Comparison of ENCODE assay signal across 25 mouse cellular contexts in the genomic region with DNA sequence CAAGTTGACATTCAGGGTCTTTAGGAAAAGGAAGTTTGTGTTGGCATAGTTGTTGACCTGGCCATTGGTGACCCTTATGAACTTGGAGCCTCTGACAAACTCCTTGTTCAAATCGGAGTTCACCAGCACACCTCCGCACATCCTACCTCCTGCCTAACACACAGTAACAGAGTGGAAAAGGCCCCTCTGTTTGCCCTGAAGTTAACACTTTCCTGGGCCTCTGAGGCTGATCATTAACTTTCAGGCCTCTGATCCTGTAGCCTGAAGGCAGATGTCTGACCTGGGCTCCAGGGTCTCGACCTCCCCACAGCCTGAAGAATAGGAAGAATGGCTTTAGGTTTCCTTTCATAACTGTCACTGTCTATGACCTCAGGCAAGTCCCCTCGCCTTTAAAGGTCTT. TPM values are rescaled to one million over a fixed set of nuclear protein-coding genes. Genes with fewer than 3 reads are reported as not detected.
A peak's percentile ranks its signal among the peaks of the same experiment; 100 is the strongest.
DNase-seq lines count a peak whose midpoint lies in the region; ATAC-seq and TF ChIP-seq lines count a peak whose summit lies in the region.
"Had no signal": no experiment of that assay in that cellular context is flagged by ENCODE, and none has a peak within 500 bp of the region (broad histone marks: within the 10 kb centered on the region; RNA-seq: fewer than 3 reads in every experiment).

No protein-coding gene starts in this region.

- no peaks in the 10 kb centered on the region for H3K27me3 ChIP-seq in liver, embryonic 13.5 days
- no peaks in the 10 kb centered on the region for H3K27me3 ChIP-seq in liver, postnatal 0 days (ENCODE audit: insufficient read depth, low read length)
- H3K27me3 ChIP-seq: embryonic facial prominence, embryonic 12.5 days; embryonic facial prominence, embryonic 15.5 days; hindbrain, embryonic 12.5 days had no signal

- H3K4me3 ChIP-seq in liver, embryonic 13.5 days (replicated peaks): no peak overlapping the region
- no peak overlapping the region for H3K4me3 ChIP-seq in liver, postnatal 0 days (ENCODE audit: low read depth, low read length)
- H3K4me3 ChIP-seq: embryonic facial prominence, embryonic 12.5 days; embryonic facial prominence, embryonic 15.5 days; gastrocnemius, adult 2 months; hindbrain, embryonic 12.5 days had no signal

- H3K27ac ChIP-seq in liver, embryonic 13.5 days: peak overlapping the region; percentile 63
- 0 out of 2 replicates have a peak overlapping the region, but pooled peaks have one; percentile 24 for H3K27ac ChIP-seq in liver, postnatal 0 days (ENCODE audit: low read depth)
- H3K27ac ChIP-seq: embryonic facial prominence, embryonic 12.5 days; embryonic facial prominence, embryonic 15.5 days; gastrocnemius, adult 2 months; hindbrain, embryonic 12.5 days had no signal

- H3K9ac ChIP-seq in liver, embryonic 13.5 days: no peak overlapping the region
- no peak overlapping the region for H3K9ac ChIP-seq in liver, postnatal 0 days (replicated peaks)
- H3K9ac ChIP-seq: embryonic facial prominence, embryonic 12.5 days; embryonic facial prominence, embryonic 15.5 days; forebrain, postnatal 0 days; hindbrain, embryonic 12.5 days had no signal

- 52% methylated on average over 4 of the region's 4 CpGs for WGBS in liver, embryonic 13.5 days (ENCODE audit: insufficient replicate concordance)
- 41% methylated on average over 4 of the region's 4 CpGs for WGBS in liver, postnatal 0 days (ENCODE audit: insufficient replicate concordance)

- peak; percentile 16; the same call in 1 of the 2 replicates for ATAC-seq in liver, embryonic 13.5 days (ENCODE audit: low read depth)
- peak; percentile 22; the same call in 1 of the 2 replicates for ATAC-seq in liver, postnatal 0 days
- ATAC-seq: forebrain, embryonic 14.5 days; forebrain, postnatal 0 days; Patski had no signal

- DNase-seq in kidney, adult 9 months: peak; percentile 54
- no peak for DNase-seq in kidney, adult 8-10 months
- no peak for DNase-seq in liver, embryonic 13.5 days
- no peak for DNase-seq in liver
- no peak for DNase-seq in liver, postnatal 0 days
- DNase-seq in retina, embryonic 14.5 days (ENCODE audit: low spot score): no peak
- DNase-seq in right cerebral cortex, postnatal 14 days: no peak
- DNase-seq: adrenal gland, postnatal 10 days; B cell, adult 2 months; cerebellum, adult 11 months; cerebellum, adult 2 months; cerebellum, adult 9-11 months; cerebellum, postnatal 25 days; forebrain, postnatal 0 days; gastrocnemius, adult 2 months; gastrocnemius, postnatal 14 days; heart, adult 11 months had no signal

- no peak for TF ChIP-seq EP300 in liver, postnatal 0 days (IDR thresholded peaks at IDR 0.05; ENCODE audit: low read depth)

- no peaks in the 10 kb centered on the region for H3K36me3 ChIP-seq in liver, embryonic 13.5 days
- no peaks in the 10 kb centered on the region for H3K36me3 ChIP-seq in liver, postnatal 0 days (replicated peaks; ENCODE audit: insufficient read depth, low read length)
- H3K36me3 ChIP-seq: embryonic facial prominence, embryonic 12.5 days; embryonic facial prominence, embryonic 15.5 days; G1E; hindbrain, embryonic 12.5 days had no signal

- no peaks in the 10 kb centered on the region for H3K9me3 ChIP-seq in liver, embryonic 13.5 days (replicated peaks)
- no peaks in the 10 kb centered on the region for H3K9me3 ChIP-seq in liver, postnatal 0 days (ENCODE audit: low read length)
- H3K9me3 ChIP-seq: embryonic facial prominence, embryonic 12.5 days; embryonic facial prominence, embryonic 15.5 days; hindbrain, embryonic 12.5 days had no signal

- TF ChIP-seq CTCF in liver, postnatal 0 days (IDR thresholded peaks at IDR 0.05; ENCODE audit: low read depth): no peak

- peaks cover 29% of the 10 kb centered on the region for H3K4me1 ChIP-seq in liver, embryonic 13.5 days (replicated peaks)
- peaks cover 38% of the 10 kb centered on the region for H3K4me1 ChIP-seq in liver, postnatal 0 days (ENCODE audit: insufficient read depth)
- H3K4me1 ChIP-seq: embryonic facial prominence, embryonic 15.5 days; hindbrain, embryonic 12.5 days had no signal

- no peak overlapping the region for H3K4me2 ChIP-seq in liver, embryonic 13.5 days
- no peak overlapping the region for H3K4me2 ChIP-seq in liver, postnatal 0 days (ENCODE audit: low read depth, low read length)
- H3K4me2 ChIP-seq: embryonic facial prominence, embryonic 12.5 days; embryonic facial prominence, embryonic 15.5 days; heart, embryonic 11.5 days; hindbrain, embryonic 12.5 days had no signal

RNA-seq across cellular contexts. Expression of a gene that starts 31.4 kb away (rescaled TPM):
- 4.4 and 4.9 TPM in 2 replicates for polyA plus RNA-seq in liver, embryonic 13.5 days (2015; fragmentation: Nextera tagmentation; extraction: Ambion mirVana)
- polyA plus RNA-seq in liver, postnatal 0 days (2015; fragmentation: Nextera tagmentation; extraction: Ambion mirVana): 46.2 and 49.5 TPM in 2 replicates
- polyA plus RNA-seq: G1E had no signal

RNA-seq across cellular contexts. Expression of a gene that starts 41.4 kb away (rescaled TPM):
- 2.0 and 2.2 TPM in 2 replicates for polyA plus RNA-seq in liver, embryonic 13.5 days (2015; fragmentation: Nextera tagmentation; extraction: Ambion mirVana)
- 8.1 and 13.0 TPM in 2 replicates for polyA plus RNA-seq in liver, postnatal 0 days (2015; fragmentation: Nextera tagmentation; extraction: Ambion mirVana)
- polyA plus RNA-seq: cerebellum, adult 2 months; forebrain, embryonic 14.5 days; forebrain, postnatal 0 days; G1E; heart, embryonic 11.5 days; heart, embryonic 14.5 days; Patski had no signal

RNA-seq across cellular contexts. Expression of a gene that starts 51.5 kb away (rescaled TPM):
- polyA plus RNA-seq in liver, embryonic 13.5 days (2015; fragmentation: Nextera tagmentation; extraction: Ambion mirVana): 12.1 and 12.9 TPM in 2 replicates
- polyA plus RNA-seq in liver, postnatal 0 days (2015; fragmentation: Nextera tagmentation; extraction: Ambion mirVana): 8.8 and 9.1 TPM in 2 replicates

RNA-seq across cellular contexts. Expression of a gene that starts 53.6 kb away (rescaled TPM):
- polyA plus RNA-seq in liver, embryonic 13.5 days (2015; fragmentation: Nextera tagmentation; extraction: Ambion mirVana): 0.97 and 1.0 TPM in 2 replicates
- 1.2 and 1.5 TPM in 2 replicates for polyA plus RNA-seq in liver, postnatal 0 days (2015; fragmentation: Nextera tagmentation; extraction: Ambion mirVana)
- polyA plus RNA-seq: G1E had no signal
